Mouse (Mus musculus): ENCODE data around the gene Klhl29.

The Klhl29 gene

DNA sequence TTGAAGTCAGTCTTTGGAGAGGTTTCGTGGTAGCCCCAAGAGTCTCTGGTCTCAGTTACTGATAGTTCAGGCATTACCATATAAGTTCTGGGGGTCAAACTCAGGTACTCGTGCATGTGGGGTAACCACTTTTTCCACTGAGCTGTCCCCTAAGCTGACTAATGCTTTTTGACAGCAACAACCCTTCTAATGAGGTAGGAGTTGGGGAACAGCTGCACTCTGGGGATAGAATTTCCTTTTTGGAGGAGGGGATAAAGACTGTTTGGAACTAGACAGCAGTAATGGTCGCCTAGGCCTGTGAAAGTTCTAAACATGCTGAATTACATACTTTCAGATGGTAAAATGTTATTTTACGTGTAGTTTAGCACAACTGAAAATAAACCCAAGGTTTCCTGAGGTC, 184.3 kb downstream of the Klhl29 start:
- DNase-seq (ENCODE audit: extremely low read depth, insufficient read length, low spot score): no peak

DNA sequence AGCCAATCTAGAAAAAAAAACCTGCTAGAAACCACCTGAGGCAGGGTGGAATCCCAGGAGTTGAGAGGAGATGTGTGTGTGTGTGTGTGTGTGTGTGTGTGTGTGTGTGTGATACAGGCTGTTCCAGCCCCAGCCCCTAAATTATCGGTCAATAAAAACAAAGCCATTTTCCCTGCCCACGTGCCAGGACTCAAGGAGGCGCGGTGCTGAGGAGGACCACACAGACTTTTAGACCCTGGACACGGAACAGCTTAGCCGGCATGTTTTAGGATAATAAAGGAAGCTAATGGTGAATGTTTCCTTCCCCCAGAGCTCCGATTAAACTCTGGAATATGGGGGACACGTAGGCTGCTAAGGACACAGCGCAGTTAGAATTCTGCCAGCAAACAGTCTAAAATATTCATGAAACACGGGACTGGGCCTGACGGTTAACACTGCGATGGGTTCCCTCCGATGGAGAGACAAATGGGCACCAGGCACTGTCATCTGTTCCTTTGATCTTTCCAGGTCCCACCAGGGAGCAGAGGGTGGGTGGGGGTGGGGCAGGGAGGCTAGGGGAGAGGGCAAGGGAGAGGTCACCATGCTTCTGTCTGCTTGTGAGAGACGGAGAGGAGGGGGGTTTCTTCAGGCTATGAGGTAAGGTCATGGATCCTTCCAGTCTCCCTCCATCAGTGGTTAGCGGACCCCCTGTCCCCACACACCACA, 185.9 kb downstream of the Klhl29 start:
- no peak for DNase-seq (ENCODE audit: extremely low read depth, insufficient read length, low spot score)

DNA sequence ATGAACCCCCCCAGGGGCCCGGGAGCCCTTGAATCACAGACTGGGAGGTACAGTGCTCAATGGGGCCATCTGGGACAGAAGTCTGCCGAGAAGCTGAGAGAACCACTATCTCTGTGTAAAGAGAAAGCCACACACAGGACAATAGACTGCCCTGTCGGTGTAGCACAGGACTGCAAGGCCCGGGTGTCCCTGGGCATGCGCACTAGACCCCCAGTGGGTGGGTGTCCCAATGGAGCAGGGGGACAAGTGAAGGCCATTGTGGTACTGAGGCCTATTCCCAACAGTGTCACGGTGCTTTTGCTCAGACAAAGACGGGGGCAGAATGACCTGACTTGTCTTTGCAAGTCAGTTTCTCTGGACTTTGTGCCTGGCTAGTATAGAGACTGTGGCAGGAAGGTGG, 186.6 kb downstream of the Klhl29 start:
- no peak for DNase-seq (ENCODE audit: extremely low read depth, insufficient read length, low spot score)

- no peak for DNase-seq (ENCODE audit: extremely low read depth, insufficient read length, low spot score)
Observed at GRCm38 (mm10) chr12:5187773-5188333, 187.6 kb downstream of the Klhl29 start.

DNA sequence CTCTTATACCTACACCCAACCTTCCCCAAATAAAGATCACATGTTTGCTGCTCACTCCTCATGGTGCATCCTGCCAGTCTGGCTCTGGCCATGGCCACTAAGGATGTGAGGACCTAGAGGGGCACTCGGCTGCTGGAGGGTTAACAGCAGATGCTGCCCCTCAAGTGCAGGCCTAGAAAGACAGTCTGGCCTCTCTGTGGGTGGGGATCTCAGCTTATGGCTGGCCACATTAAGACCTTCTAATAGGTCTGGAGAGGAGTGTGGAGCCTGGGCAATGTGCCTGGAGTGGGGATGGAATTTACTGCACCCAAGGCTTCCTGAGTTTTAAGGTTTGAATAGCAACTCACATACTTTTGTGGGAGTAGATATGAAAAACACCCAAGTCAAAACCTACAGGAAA, 188.8 kb downstream of the Klhl29 start:
- no peak for DNase-seq (ENCODE audit: extremely low read depth, insufficient read length, low spot score)

DNA sequence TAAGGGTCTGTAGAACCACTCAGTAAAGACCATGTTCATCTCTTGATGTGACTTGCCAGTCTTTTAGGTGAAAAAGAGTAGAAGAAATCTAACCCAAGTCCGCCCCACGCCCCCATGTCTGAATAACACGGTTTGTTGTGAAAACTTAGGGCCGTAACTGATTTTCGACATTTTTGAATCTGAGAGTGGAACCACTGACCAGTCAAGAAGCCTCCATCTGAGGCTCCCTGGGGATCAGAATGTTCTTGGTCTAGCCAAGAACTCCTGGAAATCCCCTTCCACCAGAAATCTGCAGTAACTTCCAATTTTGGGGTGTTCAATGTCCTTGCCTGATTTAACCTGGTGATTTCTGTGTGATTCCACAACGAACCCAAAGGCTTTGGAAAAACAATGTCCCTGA, 189.9 kb downstream of the Klhl29 start:
- no peak for DNase-seq (ENCODE audit: extremely low read depth, insufficient read length, low spot score)

GRCm38 (mm10) chr12:5182586-5182985, 192.9 kb downstream of the Klhl29 start:
- no peak for DNase-seq (ENCODE audit: extremely low read depth, insufficient read length, low spot score)

DNA sequence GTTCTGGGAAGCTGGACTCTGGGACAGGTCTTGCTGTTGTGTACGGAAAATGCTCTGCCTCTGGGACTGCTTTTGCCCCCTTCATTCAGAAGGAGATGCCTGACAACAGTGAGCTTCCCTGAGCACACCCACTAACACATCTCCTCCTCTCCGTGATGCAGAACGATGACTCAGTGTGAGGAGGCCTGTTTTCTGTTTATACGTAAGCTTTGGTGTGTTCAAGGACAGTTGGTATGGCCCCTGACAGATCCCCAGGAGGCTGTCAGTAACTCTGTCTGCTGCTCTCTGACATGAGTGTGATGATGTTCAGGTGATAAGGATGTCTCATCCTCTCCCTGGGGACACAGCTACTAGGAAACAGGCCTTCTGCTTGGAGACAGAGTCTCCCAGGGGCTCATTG, 193.3 kb downstream of the Klhl29 start:
- no peak for DNase-seq (ENCODE audit: extremely low read depth, insufficient read length, low spot score)

- DNase-seq (ENCODE audit: extremely low read depth, insufficient read length, low spot score): peak; percentile 33
Observed at GRCm38 (mm10) chr12:5176716-5177341, 198.7 kb downstream of the Klhl29 start.

- DNase-seq (ENCODE audit: extremely low read depth, insufficient read length, low spot score): no peak
Observed at GRCm38 (mm10) chr12:5166141-5166540, 209.3 kb downstream of the Klhl29 start.

- DNase-seq (ENCODE audit: extremely low read depth, insufficient read length, low spot score): no peak
Observed at GRCm38 (mm10) chr12:5165411-5165810, 210.1 kb downstream of the Klhl29 start.

DNA sequence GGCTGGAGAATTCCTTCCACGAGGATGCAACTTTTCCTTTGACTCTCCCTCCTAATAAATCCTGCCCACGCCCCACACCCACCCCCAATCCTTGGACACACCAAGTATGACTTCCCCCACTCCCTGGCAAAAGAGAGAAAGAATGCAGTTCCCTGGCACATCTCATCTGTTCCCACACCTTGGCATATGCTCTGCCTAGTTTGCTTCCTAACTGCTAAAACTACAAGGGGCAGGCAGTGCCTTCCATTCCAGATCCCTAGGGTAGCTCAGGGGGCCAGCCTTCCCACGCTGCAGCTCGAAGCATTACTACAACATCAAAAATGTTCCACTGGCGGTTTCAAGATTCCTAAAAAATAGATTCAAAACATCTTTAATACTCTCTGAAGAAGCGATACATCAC, 212.8 kb downstream of the Klhl29 start:
- no peak for DNase-seq (ENCODE audit: extremely low read depth, insufficient read length, low spot score)

- DNase-seq (ENCODE audit: extremely low read depth, insufficient read length, low spot score): no peak
Observed at GRCm38 (mm10) chr12:5161631-5162030, 213.9 kb downstream of the Klhl29 start.

DNA sequence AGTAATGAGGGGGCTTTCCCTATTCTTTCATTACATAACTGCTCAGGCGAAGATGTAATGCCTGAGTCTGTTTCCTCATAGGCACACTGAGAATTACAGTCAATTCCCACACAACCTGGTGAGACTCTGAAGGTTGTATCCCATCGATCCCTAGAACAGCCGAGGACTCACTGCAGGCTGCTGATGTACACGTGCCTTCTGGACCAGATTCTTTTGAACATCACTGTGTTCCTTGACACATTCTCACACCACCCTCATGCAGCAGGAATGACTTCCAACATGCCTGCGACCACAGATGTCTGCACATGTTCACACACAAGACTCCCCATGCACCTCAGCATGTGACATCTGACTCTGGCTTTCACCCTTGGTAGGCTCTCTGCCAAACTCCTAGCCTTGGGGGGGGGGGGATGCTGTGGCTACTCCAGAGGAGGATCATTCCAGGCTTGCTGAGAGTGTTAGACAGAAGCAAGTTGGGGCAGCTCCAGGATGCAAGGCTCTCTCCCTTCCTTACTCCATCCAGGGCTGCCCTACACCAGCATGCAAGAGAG, 217.5 kb downstream of the Klhl29 start:
- no peak for DNase-seq (ENCODE audit: extremely low read depth, insufficient read length, low spot score)

DNA sequence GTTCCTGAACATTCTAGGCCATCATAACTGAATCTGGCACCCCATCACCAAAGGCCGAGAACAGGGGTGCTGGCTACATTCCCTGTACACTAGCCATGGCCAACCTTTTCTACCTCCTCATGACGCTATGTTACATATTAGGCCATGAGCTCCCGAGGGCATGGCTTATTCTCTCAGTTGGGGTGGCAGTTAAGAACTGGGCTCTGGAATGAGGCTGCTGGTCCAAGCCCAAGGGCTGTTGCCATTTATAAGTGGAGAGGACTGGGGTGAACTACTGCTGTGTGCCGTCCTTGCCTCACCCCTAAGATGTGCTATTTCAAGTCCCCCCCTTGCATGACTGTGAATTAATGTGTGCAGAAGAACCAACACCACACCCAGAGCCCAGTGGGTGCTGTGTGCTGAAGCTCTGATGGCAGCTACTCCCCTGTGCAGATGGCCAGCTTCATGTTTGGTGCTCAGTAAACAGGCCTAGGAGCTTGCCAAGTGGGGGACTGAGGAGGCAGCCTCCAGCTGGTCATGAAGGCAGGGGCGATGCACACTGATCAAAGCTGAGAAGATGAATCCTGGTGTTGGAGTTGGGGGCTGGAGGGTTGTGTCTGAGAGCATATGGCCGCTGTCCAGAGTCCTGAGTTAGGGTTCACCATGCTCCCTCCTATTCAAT, 218.3 kb downstream of the Klhl29 start:
- DNase-seq (ENCODE audit: extremely low read depth, insufficient read length, low spot score): no peak

GRCm38 (mm10) chr12:5155177-5155576, 220.3 kb downstream of the Klhl29 start:
- DNase-seq (ENCODE audit: extremely low read depth, insufficient read length, low spot score): no peak

- DNase-seq (ENCODE audit: extremely low read depth, insufficient read length, low spot score): no peak
Observed at GRCm38 (mm10) chr12:5151859-5152258, 223.6 kb downstream of the Klhl29 start.

- DNase-seq (ENCODE audit: extremely low read depth, insufficient read length, low spot score): no peak
Observed at GRCm38 (mm10) chr12:5147346-5148035, 228.0 kb downstream of the Klhl29 start.

DNA sequence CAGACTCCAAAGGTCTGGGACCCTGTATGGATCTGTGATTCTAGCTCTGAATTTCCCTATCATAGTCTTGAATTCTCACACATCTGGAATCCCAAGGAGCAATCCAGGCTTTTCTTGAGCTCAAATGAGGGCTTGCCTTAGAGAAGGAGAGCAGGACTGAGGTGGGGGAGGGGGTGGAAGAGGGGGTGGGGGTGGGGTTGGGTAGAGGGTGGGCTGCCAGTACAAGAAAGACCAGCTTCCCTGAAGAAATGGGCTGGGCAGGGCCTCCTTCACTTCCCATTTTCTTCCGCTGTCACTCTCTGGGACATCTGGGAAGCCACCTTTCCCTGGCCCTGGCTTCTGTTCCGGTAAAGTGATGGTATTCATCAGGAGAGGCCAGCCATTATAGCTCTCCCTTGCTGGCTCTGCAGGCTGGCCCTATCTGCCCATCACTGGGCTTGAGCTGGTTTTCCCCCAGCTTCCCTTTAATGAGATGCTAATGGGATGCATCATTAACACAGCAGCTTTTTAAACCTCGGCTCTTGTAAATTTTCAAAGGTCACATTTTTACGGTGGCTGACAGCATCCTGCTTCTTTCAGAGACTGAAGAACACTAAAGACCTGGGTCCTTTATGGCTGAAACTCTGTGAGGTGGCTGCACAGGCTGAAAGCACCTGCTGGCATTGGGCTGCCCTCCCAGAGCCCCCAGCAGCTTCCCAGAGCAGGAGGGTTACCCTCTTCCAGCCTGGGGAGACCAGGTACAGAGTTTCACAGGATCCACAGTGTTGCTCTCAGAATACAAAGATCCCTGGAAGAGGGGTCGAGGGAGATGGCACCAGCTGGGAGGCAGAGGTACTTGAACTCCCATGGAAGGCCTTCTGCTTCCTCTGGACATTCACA, 231.3 kb downstream of the Klhl29 start:
- DNase-seq (ENCODE audit: extremely low read depth, insufficient read length, low spot score): no peak

DNA sequence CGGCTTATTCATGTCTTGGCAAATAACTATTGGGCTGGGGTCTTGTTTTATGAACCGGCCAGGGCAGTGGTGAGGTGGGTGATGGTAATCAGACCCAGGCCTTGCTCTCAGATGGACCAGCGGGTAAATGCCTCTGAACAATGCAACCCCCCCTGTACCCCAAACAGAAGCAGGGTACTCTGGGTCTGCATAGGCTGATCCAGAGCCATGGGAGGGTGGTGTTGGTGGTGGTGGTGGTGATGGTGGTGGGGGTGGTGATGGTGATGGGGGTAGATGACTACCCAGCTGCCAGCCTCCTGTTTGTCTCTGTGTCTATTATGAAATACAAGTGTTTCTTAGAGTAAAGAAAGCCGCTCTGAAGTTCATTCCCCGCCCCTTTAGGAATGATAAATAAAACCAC, 232.3 kb downstream of the Klhl29 start:
- no peak for DNase-seq (ENCODE audit: extremely low read depth, insufficient read length, low spot score)

All from 3134 (cell line).